Mouse (Mus musculus) ES-E14 (cell line): Measurements from ENCODE around the gene Castor2. TPM values are rescaled to one million over a fixed set of nuclear protein-coding genes. Genes with fewer than 3 reads are reported as not detected.

Experiments
- DNase-seq: peaks from one replicate; pipeline ENCODE4 v3.0.0-alpha.2; 2013; ENCODE audit warnings: low read depth, low spot score
- H3K27ac ChIP-seq: 2 replicates; pipeline ENCODE4 v1.5.1; 2012; ENCODE audit warnings: low read depth, mild to moderate bottlenecking, low read length, moderate library complexity, mixed read lengths; ENCODE audit not compliant: poor library complexity, insufficient read depth, severe bottlenecking
- H3K36me3 ChIP-seq: 2 replicates; pipeline ENCODE4 v1.6.1; 2012; ENCODE audit warnings: mild to moderate bottlenecking, low read length, moderate library complexity, mixed read lengths; ENCODE audit not compliant: control insufficient read depth, poor library complexity, insufficient read depth, severe bottlenecking
- H3K4me1 ChIP-seq, 2 experiments: fragments of 150-350 bp in 1 of 2; sonication (generic) in 1 of 2; 2 replicates each; pipeline ENCODE4 v1.6.1; 2012; ENCODE audit warnings: low read length in 2 of 2, mild to moderate bottlenecking in 1 of 2, mixed read lengths in 1 of 2; ENCODE audit not compliant: control insufficient read depth in 2 of 2, insufficient read depth in 2 of 2, poor library complexity in 1 of 2
- H3K4me3 ChIP-seq, 2 experiments: fragments of 150-350 bp in 1 of 2; sonication (generic) in 1 of 2; 2 replicates each; pipeline ENCODE4 v1.5.1; 2012; ENCODE audit warnings: low read length in 2 of 2, low read depth in 1 of 2, mild to moderate bottlenecking in 1 of 2, mixed read lengths in 1 of 2; ENCODE audit not compliant: insufficient read depth in 1 of 2, poor library complexity in 1 of 2, severe bottlenecking in 1 of 2
- H3K9ac ChIP-seq: 2 replicates; pipeline ENCODE4 v1.6.1; 2012; ENCODE audit warnings: low read depth, mild to moderate bottlenecking, low read length, mixed read lengths; ENCODE audit not compliant: poor library complexity, insufficient read depth, severe bottlenecking
- H3K9me3 ChIP-seq: fragments of 150-350 bp; sonication (generic); 2 replicates; pipeline ENCODE4 v1.6.1; 2012; ENCODE audit warnings: low read depth, mild to moderate bottlenecking, low read length; ENCODE audit not compliant: control insufficient read depth, insufficient read depth
- CHD2 ChIP-seq: IDR thresholded peaks from 2 replicates; pipeline ENCODE4 v1.6.1; 2014; ENCODE audit warnings: mild to moderate bottlenecking, low read depth, low read length, inconsistent platforms
- HCFC1 ChIP-seq: IDR thresholded peaks from 2 replicates; pipeline ENCODE4 v1.6.1; 2012; ENCODE audit warnings: low read length, inconsistent platforms, borderline replicate concordance; ENCODE audit not compliant: insufficient read depth
- MAFK ChIP-seq: IDR thresholded peaks from 2 replicates; pipeline ENCODE4 v1.6.1; 2014; ENCODE audit warnings: mild to moderate bottlenecking, low read depth, low read length, inconsistent platforms; ENCODE audit not compliant: insufficient read depth
- ZC3H11A ChIP-seq: IDR thresholded peaks from 2 replicates; pipeline ENCODE4 v1.6.1; 2012; ENCODE audit warnings: low read depth, mild to moderate bottlenecking, inconsistent platforms, low read length, borderline replicate concordance
- ZNF384 ChIP-seq: IDR thresholded peaks from 2 replicates; pipeline ENCODE4 v1.6.1; 2012; ENCODE audit warnings: low read depth, low read length, inconsistent platforms
- in situ Hi-C, 2 experiments: fragments of 600-800 bp; cut with MboI; formaldehyde crosslinking; loops; one replicate each; pipeline ENCODE4 v1.15.1; 2025; ENCODE audit warnings: low sequenced_read_pairs in 2 of 2, inconsistent platforms in 1 of 2; ENCODE audit not compliant: unreplicated experiment in 2 of 2
- total RNA-seq: library from RNA; depleted of rRNA; stranded (reverse); fragments of 300-350 nt; gene quantifications from 2 replicates; pipeline ENCODE4 v1.2.3, GENCODE M21; 2012

The Castor2 gene
- total RNA-seq, 1 experiment = 2.2 TPM

- TF ChIP-seq ZNF384 (no peak), CHD2 (no peak), ZC3H11A (no peak), MAFK (no peak), HCFC1 (no peak)
- Histone ChIP-seq H3K27ac (no peak overlapping the region), H3K4me3 (no peak overlapping the region), H3K9me3 (no peaks in the 10 kb centered on the region), H3K36me3 (peaks cover 2% of the 10 kb centered on the region; the same call in 1 of the 2 replicates), H3K9ac (no peak overlapping the region), H3K4me1 (peaks cover 5 to 23% of the 10 kb centered on the region in 2 experiments; a peak in 3 of 4 replicates)
- DNase-seq = no peak
- in situ Hi-C loops = no loop called here
Observed at GRCm38 (mm10) chr5:134178536-134178935, 79.0 kb downstream of the Castor2 start.

- H3K4me3 ChIP-seq = no peak overlapping the region
- TF ChIP-seq HCFC1 (no peak), ZNF384 (peak; percentile 95), ZC3H11A (peak; percentile 78)
- no peaks in the 10 kb centered on the region for H3K36me3 ChIP-seq
- no peaks in the 10 kb centered on the region for H3K9me3 ChIP-seq
- no peak overlapping the region for H3K9ac ChIP-seq
- H3K4me1 ChIP-seq = peaks cover 5 to 20% of the 10 kb centered on the region in 2 experiments; a peak in 3 of 4 replicates
- peak; percentile 65 for DNase-seq
- no peak overlapping the region for H3K27ac ChIP-seq
- in situ Hi-C loops = loop anchor here in 1 of 2 experiments (10.0 kb wide), 2 partner anchors 165 to 285 kb away; no protein-coding TSS in a partner anchor
Observed at GRCm38 (mm10) chr5:134179871-134180270, 80.4 kb downstream of the Castor2 start.

DNA sequence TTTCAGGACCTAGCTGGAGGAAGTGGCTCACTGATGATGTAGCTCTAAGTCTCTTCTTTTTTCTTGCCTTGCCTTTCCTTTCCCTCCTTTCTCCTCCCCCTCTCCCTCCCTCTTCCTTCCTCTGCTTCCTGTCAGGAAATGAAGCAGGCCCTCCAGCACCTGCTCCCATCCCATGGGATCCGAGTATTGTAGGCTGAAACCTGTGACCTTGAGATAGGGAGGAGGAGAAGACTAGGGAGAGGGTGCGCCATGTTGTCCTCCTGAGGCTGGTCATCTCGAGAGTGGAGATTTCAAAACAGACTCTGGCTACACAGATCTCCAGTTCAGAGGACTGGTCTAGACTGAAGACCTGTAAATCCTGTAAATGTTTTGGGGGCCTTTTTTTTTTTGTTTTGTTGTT is 82.7 kb downstream of the Castor2 start:
- Histone ChIP-seq H3K9ac (peak overlapping the region; percentile 97; the same call in 1 of the 2 replicates), H3K36me3 (no peaks in the 10 kb centered on the region), H3K9me3 (no peaks in the 10 kb centered on the region), H3K4me3 (peak overlapping the region; percentile 9 to 85; a peak in 1 of 4 replicates), H3K4me1 (peaks cover 5 to 17% of the 10 kb centered on the region in 2 experiments; a peak in 3 of 4 replicates), H3K27ac (peak overlapping the region; percentile 97; the same call in 1 of the 2 replicates)
- in situ Hi-C loops = loop anchor here in 1 of 2 experiments (10.0 kb wide), 2 partner anchors 163 to 283 kb away; no protein-coding TSS in a partner anchor
- no peak for DNase-seq
- TF ChIP-seq ZNF384 = no peak
- TF ChIP-seq CHD2 = no peak

- H3K9ac ChIP-seq = peak overlapping the region; percentile 97; the same call in 1 of the 2 replicates
- peaks cover 4 to 17% of the 10 kb centered on the region in 2 experiments; a peak in 3 of 4 replicates for H3K4me1 ChIP-seq
- peak overlapping the region; percentile 97; the same call in 1 of the 2 replicates for H3K27ac ChIP-seq
- H3K36me3 ChIP-seq = no peaks in the 10 kb centered on the region
- peak overlapping the region; percentile 79 to 85; a peak in 2 of 4 replicates for H3K4me3 ChIP-seq
- no peak for DNase-seq
- TF ChIP-seq ZC3H11A (no peak), ZNF384 (no peak), HCFC1 (no peak), MAFK (no peak), CHD2 (no peak)
- in situ Hi-C loops = loop anchor here in 1 of 2 experiments (10.0 kb wide), 2 partner anchors 162 to 282 kb away; no protein-coding TSS in a partner anchor
- H3K9me3 ChIP-seq = no peaks in the 10 kb centered on the region
Observed at GRCm38 (mm10) chr5:134182735-134183134, 83.2 kb downstream of the Castor2 start.
